15 mouse cellular contexts compared by ENCODE assay signal in genomic region chr4:65203666-65204065, GRCm38 (mm10).
"Had no signal": no experiment of that assay in that cellular context is flagged by ENCODE, and none has a peak within 500 bp of the region (broad histone marks: within the 10 kb centered on the region; RNA-seq: fewer than 3 reads in every experiment).

No protein-coding gene starts in this region.

- H3K9me3 ChIP-seq: lung, embryonic 15.5 days; megakaryocyte, embryonic 14.5 days; midbrain, embryonic 13.5 days; neural tube, embryonic 12.5 days; stomach, embryonic 15.5 days had no signal

- H3K4me1 ChIP-seq: megakaryocyte, embryonic 14.5 days; midbrain, embryonic 13.5 days; neural tube, embryonic 12.5 days; stomach, embryonic 15.5 days had no signal

- DNase-seq: liver, postnatal 0 days; lung, adult 2 months; lung, postnatal 14 days; lung, postnatal 36 days; right cerebral cortex, postnatal 14 days; thymus, adult 2 months; thymus, postnatal 25 days; thymus, postnatal 4 days had no signal

- H3K27ac ChIP-seq: lung, embryonic 15.5 days; macrophage; midbrain, embryonic 13.5 days; neural tube, embryonic 12.5 days; stomach, embryonic 15.5 days; stomach, postnatal 0 days had no signal

- H3K36me3 ChIP-seq: lung, embryonic 15.5 days; midbrain, embryonic 13.5 days; neural tube, embryonic 12.5 days; stomach, embryonic 15.5 days had no signal

- H3K4me3 ChIP-seq: lung, embryonic 15.5 days; megakaryocyte, embryonic 14.5 days; midbrain, embryonic 13.5 days; neural tube, embryonic 12.5 days; stomach, embryonic 15.5 days had no signal

- H3K27me3 ChIP-seq: lung, embryonic 15.5 days; megakaryocyte, embryonic 14.5 days; midbrain, embryonic 13.5 days; neural tube, embryonic 12.5 days; stomach, embryonic 15.5 days had no signal
